Comparison of ENCODE assay signal across 18 mouse cellular contexts in the genomic region with DNA sequence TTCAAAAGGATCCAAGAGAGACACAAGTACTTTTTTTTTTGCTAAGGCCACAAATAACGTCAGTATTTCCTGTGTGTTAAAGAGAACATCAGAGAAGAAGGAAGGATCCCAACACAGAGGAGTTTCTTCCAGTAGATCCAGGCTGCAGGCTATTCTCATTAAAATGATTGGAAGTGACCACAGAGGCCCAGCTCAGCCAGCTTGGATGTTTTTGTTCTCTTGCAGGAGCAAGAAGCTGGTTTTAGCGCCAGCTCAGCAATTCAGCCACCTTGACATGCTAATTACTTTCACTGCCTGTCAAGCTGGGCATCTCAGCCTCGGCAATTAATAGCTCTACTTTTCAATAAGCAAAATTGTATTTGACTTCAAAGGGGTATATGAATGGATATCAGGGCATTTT.
DNase-seq lines count a peak whose midpoint lies in the region; ATAC-seq and TF ChIP-seq lines count a peak whose summit lies in the region.
"Had no signal": no experiment of that assay in that cellular context is flagged by ENCODE, and none has a peak within 500 bp of the region (broad histone marks: within the 10 kb centered on the region; RNA-seq: fewer than 3 reads in every experiment).

No protein-coding gene starts in this region.

- H3K27me3 ChIP-seq in midbrain, embryonic 10.5 days (ENCODE audit: low read depth, poor library complexity, severe bottlenecking): no peaks in the 10 kb centered on the region
- no peaks in the 10 kb centered on the region for H3K27me3 ChIP-seq in midbrain, embryonic 11.5 days (ENCODE audit: control insufficient read depth, insufficient read depth, low read length)
- no peaks in the 10 kb centered on the region for H3K27me3 ChIP-seq in forebrain, postnatal 0 days (ENCODE audit: insufficient read depth, low read length)
- no peaks in the 10 kb centered on the region for H3K27me3 ChIP-seq in hindbrain, embryonic 12.5 days
- H3K27me3 ChIP-seq: heart, embryonic 13.5 days; limb, embryonic 15.5 days; liver, embryonic 15.5 days; neural tube, embryonic 12.5 days; Patski had no signal

- no peak overlapping the region for H3K4me2 ChIP-seq in midbrain, embryonic 11.5 days
- H3K4me2 ChIP-seq in forebrain, postnatal 0 days (ENCODE audit: low read depth): no peak overlapping the region
- no peak overlapping the region for H3K4me2 ChIP-seq in hindbrain, embryonic 12.5 days (replicated peaks)
- H3K4me2 ChIP-seq: heart, embryonic 13.5 days; limb, embryonic 15.5 days; liver, embryonic 15.5 days; neural tube, embryonic 12.5 days had no signal

- TF ChIP-seq CTCF in forebrain, postnatal 0 days (IDR thresholded peaks at IDR 0.05; ENCODE audit: low read depth): no peak

- no peak for ATAC-seq in midbrain, embryonic 11.5 days (ENCODE audit: low FRiP score)
- no peak for ATAC-seq in forebrain, postnatal 0 days
- no peak for ATAC-seq in hindbrain, embryonic 12.5 days (ENCODE audit: low FRiP score)
- ATAC-seq: Patski had no signal

- H3K36me3 ChIP-seq in midbrain, embryonic 10.5 days: no peaks in the 10 kb centered on the region
- no peaks in the 10 kb centered on the region for H3K36me3 ChIP-seq in midbrain, embryonic 11.5 days (ENCODE audit: control insufficient read depth, insufficient read depth, low read length)
- no peaks in the 10 kb centered on the region for H3K36me3 ChIP-seq in forebrain, postnatal 0 days (ENCODE audit: insufficient read depth)
- no peaks in the 10 kb centered on the region for H3K36me3 ChIP-seq in hindbrain, embryonic 12.5 days
- H3K36me3 ChIP-seq: heart, embryonic 13.5 days; limb, embryonic 15.5 days; liver, embryonic 15.5 days; neural tube, embryonic 12.5 days had no signal

- H3K4me1 ChIP-seq in midbrain, embryonic 10.5 days: peaks cover 8% of the 10 kb centered on the region
- H3K4me1 ChIP-seq in midbrain, embryonic 11.5 days (ENCODE audit: control insufficient read depth, insufficient read depth, low read length): no peaks in the 10 kb centered on the region; the same call in 1 of the 2 replicates
- H3K4me1 ChIP-seq in forebrain, postnatal 0 days (ENCODE audit: insufficient read depth): no peaks in the 10 kb centered on the region
- H3K4me1 ChIP-seq in hindbrain, embryonic 12.5 days: 0 out of 2 replicates have a peak, but pooled peaks cover 2% of the 10 kb centered on the region
- H3K4me1 ChIP-seq: heart, embryonic 13.5 days; limb, embryonic 15.5 days; liver, embryonic 15.5 days; neural tube, embryonic 12.5 days had no signal

- no peak overlapping the region for H3K4me3 ChIP-seq in midbrain, embryonic 10.5 days
- no peak overlapping the region for H3K4me3 ChIP-seq in midbrain, embryonic 11.5 days (ENCODE audit: low read depth, low read length)
- no peak overlapping the region for H3K4me3 ChIP-seq in forebrain, postnatal 0 days (ENCODE audit: low read depth, low read length)
- H3K4me3 ChIP-seq in hindbrain, embryonic 12.5 days: no peak overlapping the region
- H3K4me3 ChIP-seq: heart, embryonic 13.5 days; limb, embryonic 15.5 days; liver, embryonic 15.5 days; neural tube, embryonic 12.5 days had no signal

- H3K9me3 ChIP-seq in midbrain, embryonic 10.5 days (replicated peaks): no peaks in the 10 kb centered on the region
- H3K9me3 ChIP-seq in midbrain, embryonic 11.5 days (ENCODE audit: control insufficient read depth, low read length): no peaks in the 10 kb centered on the region
- H3K9me3 ChIP-seq in forebrain, postnatal 0 days (ENCODE audit: low read length): no peaks in the 10 kb centered on the region
- H3K9me3 ChIP-seq in hindbrain, embryonic 12.5 days (replicated peaks): no peaks in the 10 kb centered on the region
- H3K9me3 ChIP-seq: heart, embryonic 13.5 days; limb, embryonic 15.5 days; liver, embryonic 15.5 days; neural tube, embryonic 12.5 days had no signal

- DNase-seq in embryo, embryonic 11 days: peak; percentile 7
- DNase-seq in embryo, embryonic 10 days (ENCODE audit: low spot score): no peak
- DNase-seq in midbrain, embryonic 10.5 days (ENCODE audit: low spot score): no peak
- no peak for DNase-seq in midbrain, embryonic 11.5 days (ENCODE audit: low spot score, missing footprints)
- DNase-seq in forebrain, postnatal 0 days: peak; percentile 11
- DNase-seq in retina, embryonic 14.5 days (ENCODE audit: low spot score): peak; percentile 44
- DNase-seq in lung, postnatal 25 days (ENCODE audit: low spot score): no peak
- DNase-seq: adrenal gland, adult 8-10 months; kidney, adult 11 months; kidney, postnatal 10 days; right cerebral cortex, postnatal 14 days; thymus, adult 2 months had no signal

- no peak overlapping the region for H3K9ac ChIP-seq in midbrain, embryonic 11.5 days (ENCODE audit: low read length)
- no peak overlapping the region for H3K9ac ChIP-seq in forebrain, postnatal 0 days
- no peak overlapping the region for H3K9ac ChIP-seq in hindbrain, embryonic 12.5 days
- H3K9ac ChIP-seq: heart, embryonic 13.5 days; limb, embryonic 15.5 days; liver, embryonic 15.5 days; neural tube, embryonic 12.5 days had no signal

- H3K27ac ChIP-seq in midbrain, embryonic 10.5 days (replicated peaks): peak overlapping the region; percentile 28; the same call in 1 of the 2 replicates
- H3K27ac ChIP-seq in midbrain, embryonic 11.5 days (ENCODE audit: low read depth, low read length): no peak overlapping the region
- no peak overlapping the region for H3K27ac ChIP-seq in forebrain, postnatal 0 days (ENCODE audit: low read depth, low read length)
- H3K27ac ChIP-seq in hindbrain, embryonic 12.5 days: no peak overlapping the region
- H3K27ac ChIP-seq: heart, embryonic 13.5 days; limb, embryonic 15.5 days; liver, embryonic 15.5 days; neural tube, embryonic 12.5 days had no signal

- 14% methylated on average over 3 of the region's 3 CpGs for WGBS in midbrain, embryonic 10.5 days
- 11% methylated on average over 3 of the region's 3 CpGs for WGBS in midbrain, embryonic 11.5 days
- 9% methylated on average over 3 of the region's 3 CpGs for WGBS in forebrain, postnatal 0 days
- 13% methylated on average over 3 of the region's 3 CpGs for WGBS in hindbrain, embryonic 12.5 days

Comparison
In these comparisons a context has a peak if more than half of its experiments do, and no peak if none do; other contexts are left out.
1. DNase-seq: peak in embryo, embryonic 11 days (single experiment), forebrain, postnatal 0 days (single experiment) and retina, embryonic 14.5 days (single experiment); none in embryo, embryonic 10 days (single experiment), midbrain, embryonic 10.5 days (single experiment), midbrain, embryonic 11.5 days (single experiment) and lung, postnatal 25 days (single experiment).